In the genomic region with DNA sequence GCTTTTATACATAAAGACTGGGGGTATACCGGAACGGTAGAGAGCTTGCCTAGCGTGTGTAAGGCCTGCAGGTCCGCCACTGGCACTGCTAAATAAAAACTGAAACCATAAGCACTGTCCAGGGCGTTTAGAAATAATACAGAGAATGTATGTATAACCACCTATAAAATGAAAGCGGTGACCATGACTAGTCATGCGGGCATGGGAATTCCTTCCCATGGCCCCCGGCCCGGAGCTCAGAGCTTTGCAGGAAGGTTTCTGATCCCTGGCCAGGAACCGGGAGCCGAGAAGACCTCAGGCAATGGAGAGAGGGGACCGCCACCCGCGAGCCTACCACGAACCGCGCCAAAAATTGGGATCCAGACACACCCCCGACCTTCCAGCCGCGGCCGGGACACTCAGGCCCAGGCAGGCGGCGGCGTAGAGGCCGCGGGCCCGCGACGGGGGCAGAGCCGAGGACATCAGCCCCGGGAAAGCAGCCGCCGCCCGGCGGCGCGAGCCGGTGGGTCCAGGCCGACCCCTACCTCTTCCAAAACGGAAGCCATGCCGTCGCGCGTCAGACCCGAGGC, we compare ENCODE assay signal across 9 mouse cellular contexts. TPM values are rescaled to one million over a fixed set of nuclear protein-coding genes. Genes with fewer than 3 reads are reported as not detected.
DNase-seq lines count a peak whose midpoint lies in the region; ATAC-seq and TF ChIP-seq lines count a peak whose summit lies in the region.
"Had no signal": no experiment of that assay in that cellular context is flagged by ENCODE, and none has a peak within 500 bp of the region (broad histone marks: within the 10 kb centered on the region; RNA-seq: fewer than 3 reads in every experiment).

No protein-coding gene starts in this region.

- H3K36me3 ChIP-seq in spleen, adult 2 months (ENCODE audit: control insufficient read depth, insufficient read depth, low read length) = peaks cover 6% of the 10 kb centered on the region
- H3K36me3 ChIP-seq in midbrain, embryonic 12.5 days = peaks cover 7% of the 10 kb centered on the region; the same call in 1 of the 2 replicates

- peak; percentile 75 for DNase-seq in adrenal gland, postnatal 14 days
- DNase-seq in adrenal gland, adult (ENCODE audit: inconsistent age in 2 of 2, low spot score in 1 of 2) = no peak
- DNase-seq in spleen, adult 2 months (ENCODE audit: low read depth in 1 of 2, low spot score in 2 of 2) = no peak
- DNase-seq in spleen, postnatal 14 days (ENCODE audit: low spot score in 2 of 2) = no peak
- DNase-seq in forelimb bud, embryonic 11.5 days (ENCODE audit: low read depth, low spot score) = peak; percentile 13
- peak; percentile 39 to 65 for DNase-seq in kidney, postnatal 36 days
- no peak for DNase-seq in thymus, postnatal 10 days (ENCODE audit: low spot score in 2 of 2)

- peak overlapping the region; percentile 91 for H3K27ac ChIP-seq in spleen, adult 2 months (ENCODE audit: insufficient read depth, low read length)
- H3K27ac ChIP-seq in midbrain, embryonic 12.5 days (replicated peaks) = peak overlapping the region; percentile 99

- WGBS in spleen, adult 2 months = under 1% methylated on average over 45 of the region's 45 CpGs
- 0% methylated on average over 43 of the region's 45 CpGs for WGBS in midbrain, embryonic 12.5 days

- H3K9ac ChIP-seq in midbrain, embryonic 12.5 days (replicated peaks) = peak overlapping the region; percentile 96

- peak; percentile 80 for ATAC-seq in midbrain, embryonic 12.5 days (ENCODE audit: low FRiP score, low read depth)

- no peak for TF ChIP-seq CTCF in spleen, adult 2 months (IDR thresholded peaks at IDR 0.05; ENCODE audit: extremely low read depth, insufficient read depth, insufficient read length, insufficient replicate concordance)

- H3K9me3 ChIP-seq in midbrain, embryonic 12.5 days = no peaks in the 10 kb centered on the region

- no peaks in the 10 kb centered on the region; the same call in 1 of the 2 replicates for H3K4me1 ChIP-seq in spleen, adult 2 months (ENCODE audit: control insufficient read depth, insufficient read depth, insufficient read length)
- H3K4me1 ChIP-seq in midbrain, embryonic 12.5 days = peaks cover 23% of the 10 kb centered on the region

- H3K27me3 ChIP-seq in spleen, adult 2 months (ENCODE audit: control insufficient read depth, insufficient read depth, low read length) = no peaks in the 10 kb centered on the region
- no peaks in the 10 kb centered on the region for H3K27me3 ChIP-seq in midbrain, embryonic 12.5 days

- H3K4me3 ChIP-seq in spleen, adult 2 months (ENCODE audit: extremely low read depth, insufficient read depth, insufficient read length) = peak overlapping the region; percentile 84
- peak overlapping the region; percentile 85 for H3K4me3 ChIP-seq in midbrain, embryonic 12.5 days

- peak overlapping the region; percentile 70 for H3K4me2 ChIP-seq in midbrain, embryonic 12.5 days (replicated peaks)

- TF ChIP-seq POLR2A in spleen, adult 2 months (IDR thresholded peaks at IDR 0.05; ENCODE audit: low read depth, low read length) = no peak

RNA-seq across cellular contexts. Expression of a gene that starts 0.5 kb away (rescaled TPM):
- 75.7 and 82.4 TPM in 2 replicates for total RNA-seq in adrenal gland, postnatal 14 days (2021)
- polyA plus RNA-seq in spleen, adult 2 months (2012; rRNA removed) = 6.0 TPM in 2 replicates
- polyA plus RNA-seq in midbrain, embryonic 12.5 days (2016; fragmentation: Nextera tagmentation; extraction: Ambion mirVana) = 268 and 274 TPM in 2 replicates

RNA-seq across cellular contexts. Expression of a gene that starts 17.2 kb away (rescaled TPM):
- 96.4 and 112 TPM in 2 replicates for total RNA-seq in adrenal gland, postnatal 14 days (2021)
- 9.9 and 13.0 TPM in 2 replicates for polyA plus RNA-seq in spleen, adult 2 months (2012; rRNA removed)
- 215 and 217 TPM in 2 replicates for polyA plus RNA-seq in midbrain, embryonic 12.5 days (2016; fragmentation: Nextera tagmentation; extraction: Ambion mirVana)

RNA-seq across cellular contexts. Expression of a gene that starts 58.8 kb away (rescaled TPM):
- total RNA-seq in adrenal gland, postnatal 14 days (2021) = 0.30 and 0.60 TPM in 2 replicates
- 1.6 and 3.5 TPM in 2 replicates for polyA plus RNA-seq in spleen, adult 2 months (2012; rRNA removed)
- polyA plus RNA-seq in midbrain, embryonic 12.5 days (2016; fragmentation: Nextera tagmentation; extraction: Ambion mirVana) = 0.11 and 0.13 TPM in 2 replicates
- total RNA-seq: hematopoietic stem cell, adult 5-6 weeks had no signal

Comparison
In these comparisons a context has a peak if more than half of its experiments do, and no peak if none do; other contexts are left out.
1. DNase-seq: peak in adrenal gland, postnatal 14 days (single experiment), forelimb bud, embryonic 11.5 days (single experiment) and kidney, postnatal 36 days (2 of 2); none in adrenal gland, adult (0 of 2), spleen, adult 2 months (0 of 2), spleen, postnatal 14 days (0 of 2) and thymus, postnatal 10 days (0 of 2).
2. RNA of a gene that starts 0.5 kb away (polyA plus RNA-seq): 268 to 274 TPM in midbrain, embryonic 12.5 days; 6.0 TPM in spleen, adult 2 months; every median in the first group is over 10 times any median in the second.
3. RNA of a gene that starts 17.2 kb away (polyA plus RNA-seq): 215 to 217 TPM in midbrain, embryonic 12.5 days; 9.9 to 13.0 TPM in spleen, adult 2 months; every median in the first group is over 10 times any median in the second.